Mouse (Mus musculus) limb, embryonic 15.5 days (tissue): ENCODE measurements around the gene AI661453. TPM values are rescaled to one million over a fixed set of nuclear protein-coding genes. Genes with fewer than 3 reads are reported as not detected.

ENCODE experiments used
- ATAC-seq: fragments of 200-750 bp; cut with Nextera tagmentation; 2 replicates; pipeline ENCODE4 v1.8.0; 2017; ENCODE audit warnings: low read depth, moderate TSS enrichment; ENCODE audit not compliant: insufficient number of reproducible peaks, low FRiP score, low TSS enrichment
- H3K27ac ChIP-seq: fragments of 300-500 bp; sonication (generic); 2 replicates; pipeline ENCODE4 v1.5.1; 2015; ENCODE audit warnings: moderate library complexity, mild to moderate bottlenecking, inconsistent platforms
- H3K27me3 ChIP-seq: fragments of 300-500 bp; sonication (generic); 2 replicates; pipeline ENCODE4 v1.6.1; 2015; ENCODE audit warnings: inconsistent platforms
- H3K36me3 ChIP-seq: fragments of 300-500 bp; sonication (generic); 2 replicates; pipeline ENCODE4 v1.6.1; 2015; ENCODE audit warnings: inconsistent platforms
- H3K4me1 ChIP-seq: fragments of 300-500 bp; sonication (generic); 2 replicates; pipeline ENCODE4 v1.6.1; 2015; ENCODE audit warnings: inconsistent platforms
- H3K4me2 ChIP-seq: fragments of 300-500 bp; sonication (generic); 2 replicates; pipeline ENCODE4 v1.6.1; 2015; ENCODE audit warnings: mild to moderate bottlenecking, inconsistent platforms
- H3K4me3 ChIP-seq: fragments of 300-500 bp; sonication (generic); 2 replicates; pipeline ENCODE4 v1.5.1; 2015; ENCODE audit warnings: mild to moderate bottlenecking, inconsistent platforms
- H3K9ac ChIP-seq: fragments of 300-500 bp; sonication (generic); 2 replicates; pipeline ENCODE4 v1.6.1; 2015; ENCODE audit warnings: inconsistent platforms
- H3K9me3 ChIP-seq: fragments of 300-500 bp; sonication (generic); 2 replicates; pipeline ENCODE4 v1.6.1; 2016; ENCODE audit warnings: inconsistent platforms
- WGBS: fragments of 180-500 bp; shearing (Covaris S2); methylation state at CpG from one replicate; pipeline ENCODE4 v1.1.7; 2015; 5-methylcytosine and 5-hydroxymethylcytosine counted together
- polyA plus RNA-seq: library from polyadenylated mRNA; unstranded; fragments of >200 nt; fragmentation: Nextera tagmentation; extraction: Ambion mirVana; gene quantifications from 2 replicates; pipeline ENCODE4 v1.2.1, GENCODE M21; 2015

AI661453 gene
- polyA plus RNA-seq, 1 experiment from 2014 or later, result 5.1 TPM

GRCm38 (mm10) chr17:47442271-47442670, 5.9 kb downstream of the AI661453 start:
- WGBS, result 77% methylated on average over 3 of the region's 3 CpGs

GRCm38 (mm10) chr17:47444113-47444512, 7.7 kb downstream of the AI661453 start:
- no peak overlapping the region for H3K27ac ChIP-seq

More at GRCm38 (mm10) chr17:47442271-47442670, 5.9 kb downstream of the AI661453 start:
- no peak overlapping the region for H3K9ac ChIP-seq
- H3K4me1 ChIP-seq, result peaks cover 12% of the 10 kb centered on the region
- H3K4me2 ChIP-seq, result no peak overlapping the region
- no peak for ATAC-seq
- no peak overlapping the region for H3K4me3 ChIP-seq
- no peaks in the 10 kb centered on the region for H3K9me3 ChIP-seq
- H3K36me3 ChIP-seq, result no peaks in the 10 kb centered on the region
- peaks cover 26% of the 10 kb centered on the region for H3K27me3 ChIP-seq
- no peak overlapping the region for H3K27ac ChIP-seq

GRCm38 (mm10) chr17:47445518-47445917, 9.1 kb downstream of the AI661453 start:
- Histone ChIP-seq H3K27ac (no peak overlapping the region), H3K36me3 (no peaks in the 10 kb centered on the region), H3K4me1 (peaks cover 23% of the 10 kb centered on the region), H3K9me3 (no peaks in the 10 kb centered on the region), H3K27me3 (0 out of 2 replicates have a peak, but pooled peaks cover under 1% of the 10 kb centered on the region), H3K9ac (no peak overlapping the region), H3K4me2 (no peak overlapping the region), H3K4me3 (no peak overlapping the region)
- 78% methylated on average over 11 of the region's 11 CpGs for WGBS
- no peak for ATAC-seq

More at GRCm38 (mm10) chr17:47444113-47444512, 7.7 kb downstream of the AI661453 start:
- Histone ChIP-seq H3K4me1 (peaks cover 19% of the 10 kb centered on the region), H3K27me3 (peaks cover 8% of the 10 kb centered on the region; the same call in 1 of the 2 replicates), H3K4me2 (no peak overlapping the region), H3K9me3 (no peaks in the 10 kb centered on the region), H3K4me3 (no peak overlapping the region), H3K9ac (no peak overlapping the region), H3K36me3 (no peaks in the 10 kb centered on the region)
- 68% methylated on average over 6 of the region's 6 CpGs for WGBS
- ATAC-seq, result no peak

GRCm38 (mm10) chr17:47446025-47446424, 9.6 kb downstream of the AI661453 start:
- Histone ChIP-seq H3K4me3 (no peak overlapping the region), H3K4me1 (peaks cover 22% of the 10 kb centered on the region), H3K27me3 (no peaks in the 10 kb centered on the region), H3K9ac (no peak overlapping the region), H3K9me3 (no peaks in the 10 kb centered on the region), H3K4me2 (no peak overlapping the region), H3K27ac (no peak overlapping the region), H3K36me3 (no peaks in the 10 kb centered on the region)
- 85% methylated on average over 9 of the region's 9 CpGs for WGBS
- no peak for ATAC-seq

- Histone ChIP-seq H3K4me2 (no peak overlapping the region), H3K4me3 (no peak overlapping the region), H3K4me1 (peaks cover 21% of the 10 kb centered on the region), H3K27me3 (no peaks in the 10 kb centered on the region), H3K36me3 (no peaks in the 10 kb centered on the region), H3K27ac (no peak overlapping the region), H3K9ac (no peak overlapping the region), H3K9me3 (no peaks in the 10 kb centered on the region)
- WGBS, result 89% methylated on average over 11 of the region's 11 CpGs
- ATAC-seq, result no peak
Measured at GRCm38 (mm10) chr17:47446561-47446960, 10.1 kb downstream of the AI661453 start.

- Histone ChIP-seq H3K4me1 (peaks cover 28% of the 10 kb centered on the region), H3K36me3 (no peaks in the 10 kb centered on the region), H3K9ac (no peak overlapping the region), H3K27me3 (no peaks in the 10 kb centered on the region), H3K4me2 (no peak overlapping the region), H3K27ac (no peak overlapping the region), H3K4me3 (no peak overlapping the region), H3K9me3 (no peaks in the 10 kb centered on the region)
- WGBS, result 33% methylated on average over 8 of the region's 8 CpGs
- ATAC-seq, result no peak
Measured at GRCm38 (mm10) chr17:47448523-47449372, 12.3 kb downstream of the AI661453 start.

- Histone ChIP-seq H3K9me3 (no peaks in the 10 kb centered on the region), H3K36me3 (no peaks in the 10 kb centered on the region), H3K27ac (no peak overlapping the region), H3K9ac (no peak overlapping the region), H3K4me2 (no peak overlapping the region), H3K4me1 (peaks cover 28% of the 10 kb centered on the region), H3K4me3 (no peak overlapping the region), H3K27me3 (no peaks in the 10 kb centered on the region)
- 46% methylated on average over 5 of the region's 5 CpGs for WGBS
- ATAC-seq, result no peak
Measured at GRCm38 (mm10) chr17:47449432-47449831, 13.0 kb downstream of the AI661453 start.

- no peak overlapping the region for H3K4me2 ChIP-seq
- peaks cover 28% of the 10 kb centered on the region for H3K4me1 ChIP-seq
- H3K9me3 ChIP-seq, result no peaks in the 10 kb centered on the region
- H3K4me3 ChIP-seq, result no peak overlapping the region
- H3K9ac ChIP-seq, result no peak overlapping the region
- peak overlapping the region; percentile 51 for H3K27ac ChIP-seq
- ATAC-seq, result 0 out of 2 replicates have a peak, but pooled peaks have one; percentile 37
- H3K36me3 ChIP-seq, result no peaks in the 10 kb centered on the region
- no peaks in the 10 kb centered on the region for H3K27me3 ChIP-seq
- 25% methylated on average over 7 of the region's 7 CpGs for WGBS
Measured at GRCm38 (mm10) chr17:47450239-47450638, 13.8 kb downstream of the AI661453 start.

GRCm38 (mm10) chr17:47450880-47451565, 14.6 kb downstream of the AI661453 start:
- no peak overlapping the region for H3K9ac ChIP-seq
- peaks cover 28% of the 10 kb centered on the region for H3K4me1 ChIP-seq
- ATAC-seq, result no peak
- no peak overlapping the region for H3K4me3 ChIP-seq
- no peak overlapping the region for H3K4me2 ChIP-seq
- H3K27me3 ChIP-seq, result no peaks in the 10 kb centered on the region
- no peak overlapping the region for H3K27ac ChIP-seq
- no peaks in the 10 kb centered on the region for H3K9me3 ChIP-seq
- 63% methylated on average over 12 of the region's 12 CpGs for WGBS
- H3K36me3 ChIP-seq, result no peaks in the 10 kb centered on the region

GRCm38 (mm10) chr17:47452886-47453285, 16.5 kb downstream of the AI661453 start:
- Histone ChIP-seq H3K36me3 (no peaks in the 10 kb centered on the region), H3K27me3 (no peaks in the 10 kb centered on the region), H3K4me1 (peaks cover 28% of the 10 kb centered on the region), H3K4me3 (no peak overlapping the region), H3K4me2 (no peak overlapping the region), H3K9ac (no peak overlapping the region), H3K9me3 (no peaks in the 10 kb centered on the region), H3K27ac (no peak overlapping the region)
- no peak for ATAC-seq
- whole genome bisulfite sequencing, result 38% methylated on average over 7 of the region's 7 CpGs

- ATAC-seq, result no peak
- Histone ChIP-seq H3K27ac (no peak overlapping the region), H3K4me1 (peaks cover 16% of the 10 kb centered on the region), H3K4me2 (no peak overlapping the region), H3K36me3 (no peaks in the 10 kb centered on the region), H3K9ac (no peak overlapping the region), H3K27me3 (no peaks in the 10 kb centered on the region), H3K4me3 (no peak overlapping the region), H3K9me3 (no peaks in the 10 kb centered on the region)
- 43% methylated on average over 8 of the region's 8 CpGs for WGBS
Measured at GRCm38 (mm10) chr17:47454675-47455074, 18.3 kb downstream of the AI661453 start.

- no peak overlapping the region for H3K4me3 ChIP-seq
Measured at GRCm38 (mm10) chr17:47458310-47458709, 21.9 kb downstream of the AI661453 start.

More at GRCm38 (mm10) chr17:47458310-47458709, 21.9 kb downstream of the AI661453 start:
- no peaks in the 10 kb centered on the region for H3K9me3 ChIP-seq
- no peak overlapping the region for H3K27ac ChIP-seq
- no peak for ATAC-seq
- H3K9ac ChIP-seq, result no peak overlapping the region
- 76% methylated on average over 13 of the region's 13 CpGs for WGBS
- peaks cover 8% of the 10 kb centered on the region; the same call in 1 of the 2 replicates for H3K4me1 ChIP-seq
- no peaks in the 10 kb centered on the region for H3K36me3 ChIP-seq
- no peak overlapping the region for H3K4me2 ChIP-seq
- no peaks in the 10 kb centered on the region for H3K27me3 ChIP-seq
